Mouse (Mus musculus) limb, embryonic 14.5 days (tissue): Measurements from ENCODE around the gene Rpp38. TPM values are rescaled to one million over a fixed set of nuclear protein-coding genes. Genes with fewer than 3 reads are reported as not detected.

Experiments
- ATAC-seq: fragments of 200-750 bp; cut with Nextera tagmentation; 2 replicates; pipeline ENCODE4 v1.8.0; 2017; ENCODE audit warnings: low read depth, moderate number of reproducible peaks, moderate TSS enrichment; ENCODE audit not compliant: low FRiP score
- DNase-seq: peaks from one replicate; pipeline ENCODE4 v3.0.0-alpha.2; 2015; ENCODE audit warnings: low spot score
- H3K27ac ChIP-seq: fragments of 300-500 bp; sonication (generic); replicated peaks from 2 replicates; pipeline ENCODE4 v1.5.1; 2014; ENCODE audit warnings: low read depth, mild to moderate bottlenecking, low read length, moderate library complexity, mixed read lengths
- H3K27me3 ChIP-seq: fragments of 300-500 bp; sonication (generic); 2 replicates; pipeline ENCODE4 v1.6.1; 2014; ENCODE audit warnings: low read length, mixed read lengths; ENCODE audit not compliant: control insufficient read depth, insufficient read depth
- H3K36me3 ChIP-seq: fragments of 300-500 bp; sonication (generic); 2 replicates; pipeline ENCODE4 v1.6.1; 2014; ENCODE audit warnings: mild to moderate bottlenecking, low read length, moderate library complexity, mixed read lengths; ENCODE audit not compliant: control insufficient read depth, insufficient read depth
- H3K4me1 ChIP-seq: fragments of 300-500 bp; sonication (generic); 2 replicates; pipeline ENCODE4 v1.6.1; 2014; ENCODE audit warnings: antibody characterized with exemption, low read length, mixed read lengths; ENCODE audit not compliant: control insufficient read depth, insufficient read depth
- H3K4me2 ChIP-seq: fragments of 300-500 bp; sonication (generic); replicated peaks from 2 replicates; pipeline ENCODE4 v1.6.1; 2014; ENCODE audit warnings: low read depth, mild to moderate bottlenecking, low read length, moderate library complexity; ENCODE audit not compliant: severe bottlenecking
- H3K4me3 ChIP-seq: fragments of 300-500 bp; sonication (generic); replicated peaks from 2 replicates; pipeline ENCODE4 v1.5.1; 2014; ENCODE audit warnings: low read length
- H3K9ac ChIP-seq: fragments of 300-500 bp; sonication (generic); 2 replicates; pipeline ENCODE4 v1.6.1; 2014; ENCODE audit warnings: mild to moderate bottlenecking, low read depth, low read length, moderate library complexity; ENCODE audit not compliant: severe bottlenecking
- H3K9me3 ChIP-seq: fragments of 300-500 bp; sonication (generic); 2 replicates; pipeline ENCODE4 v1.6.1; 2016; ENCODE audit warnings: low read length; ENCODE audit not compliant: control insufficient read depth
- POLR2A ChIP-seq: fragments of 200-500 bp; IDR thresholded peaks from 2 replicates; pipeline ENCODE4 v1.8.0; 2012; ENCODE audit warnings: inconsistent platforms, mild to moderate bottlenecking, moderate library complexity, borderline replicate concordance; ENCODE audit not compliant: insufficient read depth, insufficient read length; ENCODE audit errors: extremely low read depth
- WGBS: fragments of 180-500 bp; shearing (Covaris S2); extraction: QIAGEN DNeasy Blood & Tissue Kit; methylation state at CpG from one replicate; pipeline ENCODE4 v1.1.7; 2014; 5-methylcytosine and 5-hydroxymethylcytosine counted together
- polyA plus RNA-seq, 2 experiments: library from polyadenylated mRNA; depleted of rRNA in 1 of 2; stranded (reverse) in 1 of 2; unstranded in 1 of 2; fragments of >200 nt; fragmentation: Nextera tagmentation in 1 of 2; extraction: Ambion mirVana in 1 of 2; gene quantifications; 2 replicates each; pipeline versions ENCODE4 v1.2.1 to v1.2.3; 2012 to 2014

Rpp38 gene
- 11.6 and 19.2 TPM in 2 replicates for polyA plus RNA-seq (2012; rRNA removed)
- polyA plus RNA-seq (2014; fragmentation: Nextera tagmentation; extraction: Ambion mirVana), result 23.4 and 24.9 TPM in 2 replicates

GRCm38 (mm10) chr2:3332484-3333242 is at the start of gene Rpp38:
Gene Rpp38, minus strand, starts transcription at chr2:3332643.
- ATAC-seq (peak; percentile 99), DNase-seq (peak; percentile 95)
- peak within 1 kb of the TSS; percentile 54 for H3K4me2 ChIP-seq
- TF ChIP-seq POLR2A, result peak; percentile 37; the same call in 1 of the 2 replicates
- WGBS, result under 1% methylated on average over 45 of the region's 45 CpGs
- 0 out of 2 replicates have a peak, but pooled peaks cover 12% of the 10 kb centered on the region for H3K27me3 ChIP-seq
- peak within 1 kb of the TSS; percentile 52 for H3K27ac ChIP-seq
- H3K9ac ChIP-seq, result peak within 1 kb of the TSS; percentile 65
- peaks cover 14% of the 10 kb centered on the region for H3K36me3 ChIP-seq
- H3K9me3 ChIP-seq, result no peaks in the 10 kb centered on the region
- peak within 1 kb of the TSS; percentile 61 for H3K4me3 ChIP-seq
- H3K4me1 ChIP-seq, result 0 out of 2 replicates have a peak, but pooled peaks cover 3% of the 10 kb centered on the region

DNA sequence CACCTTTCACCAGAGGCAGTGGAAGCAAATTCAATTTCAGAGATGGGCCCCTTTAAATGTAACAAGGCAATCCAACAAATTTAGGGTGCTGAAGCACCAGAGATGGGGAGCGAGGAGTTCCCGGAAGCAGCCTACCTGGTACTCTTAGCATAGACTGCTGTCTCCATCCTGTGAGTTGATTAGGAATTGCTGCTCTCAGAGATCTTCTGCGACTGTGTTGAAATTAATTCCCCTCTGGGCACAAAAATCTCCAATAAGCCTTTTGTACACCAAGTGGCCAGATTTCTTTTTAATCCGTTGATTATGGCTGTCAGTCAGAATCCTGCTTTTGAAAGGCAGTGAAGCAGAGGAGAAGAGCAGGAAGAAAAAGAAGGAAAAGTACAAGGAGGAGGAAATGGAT is 32.7 kb upstream of the Rpp38 start:
- H3K27ac ChIP-seq, result no peak overlapping the region
- no peak overlapping the region for H3K4me3 ChIP-seq
- no peaks in the 10 kb centered on the region for H3K9me3 ChIP-seq
- DNase-seq (no peak), ATAC-seq (no peak)
- no peaks in the 10 kb centered on the region for H3K36me3 ChIP-seq
- no peak overlapping the region for H3K9ac ChIP-seq
- H3K4me1 ChIP-seq, result no peaks in the 10 kb centered on the region
- no peak overlapping the region for H3K4me2 ChIP-seq
- no peak for TF ChIP-seq POLR2A
- H3K27me3 ChIP-seq, result no peaks in the 10 kb centered on the region
- WGBS, result 59% methylated on average over 4 of the region's 4 CpGs

- H3K4me1 ChIP-seq, result no peaks in the 10 kb centered on the region
- no peak overlapping the region for H3K27ac ChIP-seq
- no peak for TF ChIP-seq POLR2A
Observed at GRCm38 (mm10) chr2:3361067-3361466, 28.6 kb upstream of the Rpp38 start.

GRCm38 (mm10) chr2:3357887-3358286 is 25.4 kb upstream of the Rpp38 start:
- WGBS, result 60% methylated on average over 3 of the region's 3 CpGs
- no peak overlapping the region for H3K27ac ChIP-seq
- H3K9ac ChIP-seq, result no peak overlapping the region
- DNase-seq (no peak), ATAC-seq (no peak)
- no peaks in the 10 kb centered on the region for H3K9me3 ChIP-seq
- H3K4me3 ChIP-seq, result no peak overlapping the region
- no peaks in the 10 kb centered on the region for H3K4me1 ChIP-seq
- H3K36me3 ChIP-seq, result no peaks in the 10 kb centered on the region
- TF ChIP-seq POLR2A, result no peak
- no peak overlapping the region for H3K4me2 ChIP-seq
- H3K27me3 ChIP-seq, result no peaks in the 10 kb centered on the region

More at GRCm38 (mm10) chr2:3361067-3361466, 28.6 kb upstream of the Rpp38 start:
- Histone ChIP-seq H3K9me3 (no peaks in the 10 kb centered on the region), H3K27me3 (no peaks in the 10 kb centered on the region), H3K9ac (no peak overlapping the region), H3K4me3 (no peak overlapping the region), H3K36me3 (no peaks in the 10 kb centered on the region), H3K4me2 (no peak overlapping the region)
- no peak for DNase-seq
- WGBS, result 84% methylated on average over 3 of the region's 3 CpGs
- no peak for ATAC-seq

DNA sequence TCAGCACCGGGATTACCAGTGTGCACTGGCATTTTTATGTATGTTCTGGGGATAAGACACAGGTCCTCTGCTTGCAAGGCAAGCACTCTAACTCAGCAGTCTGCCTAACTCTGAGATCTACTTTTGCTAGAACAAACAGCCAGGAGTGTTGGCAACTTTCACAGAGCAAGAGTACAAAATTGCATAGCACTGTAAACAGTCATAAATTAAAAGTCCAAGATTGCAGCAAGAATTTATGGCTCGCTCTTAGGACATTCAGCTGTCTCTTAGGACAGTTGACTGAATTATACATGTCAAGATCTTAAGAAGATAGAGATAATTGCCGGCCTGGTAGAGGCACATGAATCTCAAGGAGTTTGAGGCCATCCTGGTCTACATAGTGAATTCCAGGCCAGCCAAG is 23.9 kb upstream of the Rpp38 start:
- WGBS, result 53% methylated on average over 3 of the region's 3 CpGs
- no peaks in the 10 kb centered on the region for H3K27me3 ChIP-seq
- DNase-seq (no peak), ATAC-seq (no peak)
- no peak overlapping the region for H3K4me2 ChIP-seq
- no peak overlapping the region for H3K27ac ChIP-seq
- H3K4me1 ChIP-seq, result no peaks in the 10 kb centered on the region
- no peaks in the 10 kb centered on the region for H3K9me3 ChIP-seq
- no peak overlapping the region for H3K9ac ChIP-seq
- no peak for TF ChIP-seq POLR2A
- no peak overlapping the region for H3K4me3 ChIP-seq
- no peaks in the 10 kb centered on the region for H3K36me3 ChIP-seq
